Mouse (Mus musculus): ENCODE results near the gene Nkx2-5. TPM values are rescaled to one million over a fixed set of nuclear protein-coding genes. Genes with fewer than 3 reads are reported as not detected.

Nkx2-5 gene
- total and polyA plus RNA-seq, 3 experiments: 87.1 to 104 (median 96.3) TPM

DNA sequence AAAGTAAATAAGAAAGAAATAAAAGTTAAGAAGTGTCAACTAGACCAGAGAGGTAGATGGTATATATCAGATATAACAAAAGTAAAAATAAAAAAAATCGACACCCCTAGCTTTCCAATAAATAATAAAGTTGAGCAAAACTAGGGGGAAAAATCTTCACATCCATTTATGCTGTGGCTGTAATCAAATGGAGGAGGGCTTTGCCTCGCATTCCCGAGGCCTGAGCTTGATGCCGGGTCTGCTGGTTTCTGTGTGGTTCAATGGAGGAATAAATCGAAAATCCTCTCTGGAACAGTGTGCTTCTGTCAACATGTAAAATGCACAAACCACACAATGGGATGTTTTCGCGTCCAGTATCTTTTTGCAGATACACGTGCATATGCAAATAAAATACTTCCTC, 1.6 kb upstream of the Nkx2-5 start:
- no peaks in the 10 kb centered on the region for H3K36me3 ChIP-seq (ENCODE audit: control insufficient read depth, insufficient read depth, low read length)
- H3K79me2 ChIP-seq (replicated peaks; ENCODE audit: control insufficient read depth, insufficient read depth, low read length): no peaks in the 10 kb centered on the region
- peak overlapping the region; percentile 18 for H3K4me3 ChIP-seq
- H3K27me3 ChIP-seq (ENCODE audit: control insufficient read depth, insufficient read depth, low read length): peaks cover 11% of the 10 kb centered on the region
- no peak for DNase-seq
- intact Hi-C loops (cut with DNase I): no loop called here
- 24% methylated on average over 8 of the region's 8 CpGs for WGBS
- H3K27ac ChIP-seq: peak overlapping the region; percentile 83
- no peaks in the 10 kb centered on the region for H3K4me1 ChIP-seq (ENCODE audit: control insufficient read depth, insufficient read depth, low read length)
- H3K9ac ChIP-seq (ENCODE audit: low read depth, low read length): peak overlapping the region; percentile 46; the same call in 1 of the 2 replicates
- TF ChIP-seq POLR2A (IDR thresholded peaks at IDR 0.05; ENCODE audit: insufficient read depth, low read depth, low read length) (no peak), CTCF (IDR thresholded peaks at IDR 0.05) (no peak), EP300 (IDR thresholded peaks at IDR 0.05; ENCODE audit: insufficient read depth, low read depth, low read length) (no peak)

GRCm38 (mm10) chr17:26845149-26846050, 591 bp upstream of the Nkx2-5 start:
- Histone ChIP-seq H3K4me3 (peak overlapping the region; percentile 18), H3K9ac (ENCODE audit: low read depth, low read length) (peak overlapping the region; percentile 89), H3K27me3 (ENCODE audit: control insufficient read depth, insufficient read depth, low read length) (peaks cover 11% of the 10 kb centered on the region), H3K4me1 (ENCODE audit: control insufficient read depth, insufficient read depth, low read length) (no peaks in the 10 kb centered on the region), H3K79me2 (replicated peaks; ENCODE audit: control insufficient read depth, insufficient read depth, low read length) (0 out of 2 replicates have a peak, but pooled peaks cover 3% of the 10 kb centered on the region), H3K27ac (peak overlapping the region; percentile 83), H3K36me3 (ENCODE audit: control insufficient read depth, insufficient read depth, low read length) (no peaks in the 10 kb centered on the region)
- peak; percentile 22 to 32 for DNase-seq
- TF ChIP-seq EP300 (IDR thresholded peaks at IDR 0.05; ENCODE audit: insufficient read depth, low read depth, low read length): no peak
- TF ChIP-seq CTCF (IDR thresholded peaks at IDR 0.05): no peak
- no peak for TF ChIP-seq POLR2A (IDR thresholded peaks at IDR 0.05; ENCODE audit: insufficient read depth, low read depth, low read length)
- 9% methylated on average over 14 of the region's 14 CpGs for WGBS
- intact Hi-C loops (cut with DNase I): no loop called here

DNA sequence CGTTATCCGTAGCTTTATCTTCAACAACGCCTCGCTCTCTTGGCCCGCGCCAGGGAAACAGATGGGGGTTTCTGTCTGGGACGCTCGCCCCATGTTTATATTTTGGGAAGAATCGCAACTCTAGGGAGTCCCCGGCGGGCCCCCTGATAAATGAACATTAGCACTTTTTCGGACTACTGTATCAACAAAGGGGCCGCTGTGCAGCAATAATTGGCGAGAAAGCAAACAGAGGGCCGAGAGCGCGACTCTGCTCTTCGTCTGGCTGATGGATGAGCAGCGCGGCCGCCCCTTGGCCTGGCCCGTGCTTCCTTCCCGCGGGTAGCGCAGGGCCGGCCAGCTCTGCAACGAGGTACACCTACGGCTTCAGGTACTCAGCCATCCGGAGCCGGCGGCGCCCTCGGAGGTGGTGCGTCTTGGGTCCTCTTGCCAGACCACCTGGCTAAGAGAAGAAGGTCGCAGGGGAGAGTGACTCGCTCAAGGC, 398 bp downstream of the Nkx2-5 start:
- H3K79me2 ChIP-seq (replicated peaks; ENCODE audit: control insufficient read depth, insufficient read depth, low read length): 0 out of 2 replicates have a peak, but pooled peaks cover 3% of the 10 kb centered on the region
- TF ChIP-seq CTCF (IDR thresholded peaks at IDR 0.05): no peak
- no peak for TF ChIP-seq POLR2A (IDR thresholded peaks at IDR 0.05; ENCODE audit: insufficient read depth, low read depth, low read length)
- TF ChIP-seq EP300 (IDR thresholded peaks at IDR 0.05; ENCODE audit: insufficient read depth, low read depth, low read length): no peak
- H3K4me1 ChIP-seq (ENCODE audit: control insufficient read depth, insufficient read depth, low read length): no peaks in the 10 kb centered on the region
- no peaks in the 10 kb centered on the region for H3K36me3 ChIP-seq (ENCODE audit: control insufficient read depth, insufficient read depth, low read length)
- intact Hi-C loops (cut with DNase I): no loop called here
- peak overlapping the region; percentile 83 for H3K27ac ChIP-seq
- peaks cover 8% of the 10 kb centered on the region for H3K27me3 ChIP-seq (ENCODE audit: control insufficient read depth, insufficient read depth, low read length)
- 1% methylated on average over 36 of the region's 36 CpGs for WGBS
- H3K4me3 ChIP-seq: peak overlapping the region; percentile 40
- peak; percentile 36 to 54 for DNase-seq
- H3K9ac ChIP-seq (ENCODE audit: low read depth, low read length): peak overlapping the region; percentile 89

DNA sequence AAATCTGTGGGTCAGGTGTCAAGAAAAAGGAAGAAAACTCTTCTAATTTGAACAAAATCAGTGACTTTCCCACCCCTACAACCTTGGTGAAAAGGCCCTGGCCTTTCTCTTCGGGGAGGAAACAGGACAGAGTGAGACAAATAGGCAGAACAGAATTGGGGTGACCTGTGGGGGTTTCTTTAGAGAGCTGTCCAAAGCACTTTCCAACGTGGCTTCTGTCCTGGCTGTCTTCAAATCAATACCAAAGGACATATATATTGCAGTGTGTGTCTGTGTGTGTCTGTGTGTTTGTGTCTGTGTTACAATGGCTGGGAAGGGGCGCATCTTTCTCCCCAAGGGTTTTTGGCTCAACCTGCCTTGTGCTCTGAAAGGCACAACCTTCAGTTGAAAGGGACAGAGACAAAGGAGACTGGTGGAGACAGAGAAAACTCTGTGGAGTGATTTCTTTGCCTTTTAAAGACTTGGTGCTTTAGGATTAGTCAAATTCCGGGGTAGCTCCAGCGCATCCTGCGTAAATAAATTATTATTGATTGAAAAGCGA, 1.0 kb downstream of the Nkx2-5 start:
- Histone ChIP-seq H3K9ac (ENCODE audit: low read depth, low read length) (peak overlapping the region; percentile 89), H3K79me2 (replicated peaks; ENCODE audit: control insufficient read depth, insufficient read depth, low read length) (0 out of 2 replicates have a peak, but pooled peaks cover 3% of the 10 kb centered on the region), H3K27ac (peak overlapping the region; percentile 83), H3K27me3 (ENCODE audit: control insufficient read depth, insufficient read depth, low read length) (peaks cover 14% of the 10 kb centered on the region), H3K4me3 (peak overlapping the region; percentile 40), H3K36me3 (ENCODE audit: control insufficient read depth, insufficient read depth, low read length) (no peaks in the 10 kb centered on the region), H3K4me1 (ENCODE audit: control insufficient read depth, insufficient read depth, low read length) (no peaks in the 10 kb centered on the region)
- WGBS: 13% methylated on average over 7 of the region's 7 CpGs
- TF ChIP-seq CTCF (IDR thresholded peaks at IDR 0.05) (no peak), EP300 (IDR thresholded peaks at IDR 0.05; ENCODE audit: insufficient read depth, low read depth, low read length) (no peak), POLR2A (IDR thresholded peaks at IDR 0.05; ENCODE audit: insufficient read depth, low read depth, low read length) (no peak)
- no peak for DNase-seq
- intact Hi-C loops (cut with DNase I): no loop called here

DNA sequence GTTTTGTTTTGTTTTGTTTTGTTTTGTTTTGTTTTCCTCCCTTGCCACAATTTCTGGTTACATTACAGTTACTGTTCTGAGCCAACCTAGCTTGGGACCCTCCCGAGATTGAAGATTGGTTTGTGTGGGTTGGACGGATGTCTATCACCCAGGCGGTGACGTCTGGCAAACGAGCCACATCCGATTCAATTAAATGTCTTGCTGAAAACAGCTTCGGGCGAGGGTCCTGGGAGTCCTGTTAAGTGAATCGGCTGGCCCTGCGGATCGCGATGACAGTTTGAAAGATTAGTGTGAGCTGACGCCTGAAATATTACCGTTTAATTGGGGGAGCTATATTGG, 1.6 kb downstream of the Nkx2-5 start:
- H3K27ac ChIP-seq: peak overlapping the region; percentile 83
- H3K27me3 ChIP-seq (ENCODE audit: control insufficient read depth, insufficient read depth, low read length): peaks cover 14% of the 10 kb centered on the region
- no peak for TF ChIP-seq EP300 (IDR thresholded peaks at IDR 0.05; ENCODE audit: insufficient read depth, low read depth, low read length)
- TF ChIP-seq POLR2A (IDR thresholded peaks at IDR 0.05; ENCODE audit: insufficient read depth, low read depth, low read length): no peak
- TF ChIP-seq CTCF (IDR thresholded peaks at IDR 0.05): no peak
- intact Hi-C loops (cut with DNase I): no loop called here
- WGBS: 15% methylated on average over 14 of the region's 14 CpGs
- peak in 1 of 2 experiments; percentile 11 for DNase-seq
- 0 out of 2 replicates have a peak, but pooled peaks cover 3% of the 10 kb centered on the region for H3K79me2 ChIP-seq (replicated peaks; ENCODE audit: control insufficient read depth, insufficient read depth, low read length)
- peak overlapping the region; percentile 16; the same call in 1 of the 2 replicates for H3K4me3 ChIP-seq
- H3K36me3 ChIP-seq (ENCODE audit: control insufficient read depth, insufficient read depth, low read length): no peaks in the 10 kb centered on the region
- no peaks in the 10 kb centered on the region for H3K4me1 ChIP-seq (ENCODE audit: control insufficient read depth, insufficient read depth, low read length)
- H3K9ac ChIP-seq (ENCODE audit: low read depth, low read length): peak overlapping the region; percentile 49; the same call in 1 of the 2 replicates
